Mouse (Mus musculus) hindbrain, embryonic 14.5 days (tissue): ENCODE results near the gene Tent4a. TPM values are rescaled to one million over a fixed set of nuclear protein-coding genes. Genes with fewer than 3 reads are reported as not detected.
A peak's percentile ranks its signal among the peaks of the same experiment; 100 is the strongest.

Source experiments
- ATAC-seq: fragments of 200-750 bp; cut with Nextera tagmentation; 2 replicates; pipeline ENCODE4 v1.8.0; 2017; ENCODE audit warnings: moderate number of reproducible peaks, mild to moderate bottlenecking, moderate TSS enrichment, moderate library complexity; ENCODE audit not compliant: low FRiP score
- DNase-seq: peaks from one replicate; pipeline ENCODE4 v3.0.0-alpha.2; 2015; ENCODE audit warnings: low spot score
- H3K27ac ChIP-seq: fragments of 300-500 bp; sonication (generic); 2 replicates; pipeline ENCODE4 v1.5.1; 2014; ENCODE audit warnings: mild to moderate bottlenecking, moderate library complexity
- H3K27me3 ChIP-seq: fragments of 300-500 bp; sonication (generic); 2 replicates; pipeline ENCODE4 v1.6.1; 2014; ENCODE audit warnings: mild to moderate bottlenecking, low read length, mixed read lengths; ENCODE audit not compliant: control insufficient read depth, insufficient read depth
- H3K36me3 ChIP-seq: fragments of 300-500 bp; sonication (generic); replicated peaks from 2 replicates; pipeline ENCODE4 v1.6.1; 2014; ENCODE audit not compliant: control insufficient read depth, insufficient read depth
- H3K4me1 ChIP-seq: fragments of 300-500 bp; sonication (generic); replicated peaks from 2 replicates; pipeline ENCODE4 v1.6.1; 2014; ENCODE audit warnings: antibody characterized with exemption, low read length, mixed read lengths; ENCODE audit not compliant: control insufficient read depth, insufficient read depth
- H3K4me2 ChIP-seq: fragments of 300-500 bp; sonication (generic); replicated peaks from 2 replicates; pipeline ENCODE4 v1.6.1; 2014; ENCODE audit warnings: mild to moderate bottlenecking, moderate library complexity
- H3K4me3 ChIP-seq: fragments of 300-500 bp; sonication (generic); replicated peaks from 2 replicates; pipeline ENCODE4 v1.5.1; 2014; ENCODE audit warnings: mild to moderate bottlenecking, low read length
- H3K9ac ChIP-seq: fragments of 300-500 bp; sonication (generic); 2 replicates; pipeline ENCODE4 v1.6.1; 2014
- H3K9me3 ChIP-seq: fragments of 300-500 bp; sonication (generic); 2 replicates; pipeline ENCODE4 v1.6.1; 2016; ENCODE audit warnings: low read length; ENCODE audit not compliant: control insufficient read depth
- WGBS: fragments of 180-500 bp; shearing (Covaris S2); extraction: QIAGEN DNeasy Blood & Tissue Kit; methylation state at CpG from one replicate; pipeline ENCODE4 v1.1.7; 2014; 5-methylcytosine and 5-hydroxymethylcytosine counted together
- polyA plus RNA-seq: library from polyadenylated mRNA; unstranded; fragments of >200 nt; fragmentation: Nextera tagmentation; extraction: Ambion mirVana; gene quantifications from 2 replicates; pipeline ENCODE4 v1.2.1, GENCODE M21; 2014

Tent4a gene
- polyA plus RNA-seq, 1 experiment from 2014 or later, result 8.9 TPM

GRCm38 (mm10) chr13:69478703-69479102 is 55.7 kb downstream of the Tent4a start:
- H3K9me3 ChIP-seq, result no peaks in the 10 kb centered on the region
- peaks cover 12% of the 10 kb centered on the region for H3K4me1 ChIP-seq
- H3K36me3 ChIP-seq, result no peaks in the 10 kb centered on the region
- 82% methylated on average over 6 of the region's 6 CpGs for WGBS
- ATAC-seq, result no peak
- no peak overlapping the region for H3K9ac ChIP-seq
- H3K27me3 ChIP-seq, result peaks cover 17% of the 10 kb centered on the region
- no peak for DNase-seq
- H3K4me3 ChIP-seq, result no peak overlapping the region
- no peak overlapping the region for H3K4me2 ChIP-seq
- no peak overlapping the region for H3K27ac ChIP-seq

DNA sequence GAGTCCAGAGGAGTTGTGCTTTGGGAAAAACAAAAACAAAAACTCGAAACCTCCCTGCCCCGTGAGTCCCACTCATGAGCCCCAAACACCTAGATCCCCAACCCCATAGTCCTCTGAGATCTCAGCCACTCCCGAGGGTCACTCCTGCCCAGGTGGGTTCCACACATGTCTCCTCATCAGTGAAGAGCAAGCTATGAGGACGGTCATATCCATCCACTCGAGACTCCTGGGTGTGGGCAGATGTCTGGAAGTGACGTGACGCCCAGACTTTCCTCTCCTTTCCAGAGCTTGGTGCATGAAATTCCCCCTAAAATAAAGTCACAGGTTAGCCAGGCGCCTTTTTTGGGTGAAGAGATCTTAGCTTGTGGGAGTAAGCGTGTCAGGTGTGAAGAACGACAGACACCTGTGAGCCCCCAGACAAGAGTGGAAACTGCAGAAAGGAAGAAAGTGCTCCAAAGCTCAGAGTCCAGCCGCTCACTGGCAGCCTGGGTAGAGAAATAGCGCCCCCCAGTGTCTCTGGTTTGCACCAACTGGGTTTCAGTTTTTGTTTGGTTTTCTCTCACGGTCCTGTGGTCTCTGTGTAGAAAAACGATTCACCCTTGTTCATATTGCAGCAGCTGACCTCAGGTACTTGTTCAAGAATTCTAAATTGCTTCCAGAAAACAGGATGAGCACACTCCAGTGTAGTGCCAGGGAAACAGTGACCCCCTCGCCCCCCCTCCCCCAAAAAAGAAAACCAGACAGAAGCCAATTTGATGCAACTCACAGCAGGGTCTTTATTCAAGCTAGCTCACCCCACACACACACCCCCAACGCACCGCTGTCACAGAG is 73.6 kb downstream of the Tent4a start:
- 47% methylated on average over 17 of the region's 17 CpGs for WGBS
- no peaks in the 10 kb centered on the region for H3K9me3 ChIP-seq

GRCm38 (mm10) chr13:69459657-69460458 is 74.6 kb downstream of the Tent4a start:
- no peak overlapping the region for H3K9ac ChIP-seq
- peak; percentile 53; the same call in 1 of the 2 replicates for ATAC-seq
- 16% methylated on average over 8 of the region's 8 CpGs for WGBS
- no peaks in the 10 kb centered on the region for H3K27me3 ChIP-seq
- H3K4me2 ChIP-seq, result no peak overlapping the region
- no peaks in the 10 kb centered on the region for H3K36me3 ChIP-seq
- DNase-seq, result peak; percentile 84
- H3K4me3 ChIP-seq, result no peak overlapping the region
- H3K27ac ChIP-seq, result no peak overlapping the region
- no peaks in the 10 kb centered on the region for H3K4me1 ChIP-seq
- H3K9me3 ChIP-seq, result no peaks in the 10 kb centered on the region

More for the DNA sequence above, 73.6 kb downstream of the Tent4a start:
- Histone ChIP-seq H3K9ac (no peak overlapping the region), H3K4me2 (no peak overlapping the region), H3K4me3 (no peak overlapping the region), H3K4me1 (no peaks in the 10 kb centered on the region), H3K36me3 (no peaks in the 10 kb centered on the region), H3K27me3 (no peaks in the 10 kb centered on the region), H3K27ac (no peak overlapping the region)
- 0 out of 2 replicates have a peak, but pooled peaks have one; percentile 31 for ATAC-seq
- peak; percentile 76 for DNase-seq

GRCm38 (mm10) chr13:69458891-69459290 is 75.5 kb downstream of the Tent4a start:
- no peak for DNase-seq
- 93% methylated on average over 2 of the region's 2 CpGs for WGBS
- ATAC-seq, result no peak
- Histone ChIP-seq H3K27me3 (no peaks in the 10 kb centered on the region), H3K9ac (no peak overlapping the region), H3K4me3 (no peak overlapping the region), H3K4me2 (no peak overlapping the region), H3K27ac (no peak overlapping the region), H3K4me1 (no peaks in the 10 kb centered on the region), H3K36me3 (no peaks in the 10 kb centered on the region), H3K9me3 (no peaks in the 10 kb centered on the region)

- DNase-seq (no peak), ATAC-seq (no peak)
- H3K9ac ChIP-seq, result no peak overlapping the region
- H3K4me3 ChIP-seq, result no peak overlapping the region
- no peaks in the 10 kb centered on the region for H3K27me3 ChIP-seq
- no peaks in the 10 kb centered on the region for H3K4me1 ChIP-seq
- WGBS, result 93% methylated on average over 6 of the region's 6 CpGs
- H3K36me3 ChIP-seq, result no peaks in the 10 kb centered on the region
- H3K4me2 ChIP-seq, result no peak overlapping the region
- H3K9me3 ChIP-seq, result no peaks in the 10 kb centered on the region
- no peak overlapping the region for H3K27ac ChIP-seq
Observed at GRCm38 (mm10) chr13:69458461-69458860, 76.0 kb downstream of the Tent4a start.

- no peak for ATAC-seq
- no peak overlapping the region for H3K4me2 ChIP-seq
- H3K27me3 ChIP-seq, result no peaks in the 10 kb centered on the region
- WGBS, result 75% methylated on average over 2 of the region's 2 CpGs
- no peaks in the 10 kb centered on the region for H3K4me1 ChIP-seq
- no peaks in the 10 kb centered on the region for H3K9me3 ChIP-seq
- H3K36me3 ChIP-seq, result no peaks in the 10 kb centered on the region
- no peak overlapping the region for H3K4me3 ChIP-seq
- DNase-seq, result no peak
- no peak overlapping the region for H3K9ac ChIP-seq
- no peak overlapping the region for H3K27ac ChIP-seq
Observed at GRCm38 (mm10) chr13:69457105-69457504, 77.3 kb downstream of the Tent4a start.

DNA sequence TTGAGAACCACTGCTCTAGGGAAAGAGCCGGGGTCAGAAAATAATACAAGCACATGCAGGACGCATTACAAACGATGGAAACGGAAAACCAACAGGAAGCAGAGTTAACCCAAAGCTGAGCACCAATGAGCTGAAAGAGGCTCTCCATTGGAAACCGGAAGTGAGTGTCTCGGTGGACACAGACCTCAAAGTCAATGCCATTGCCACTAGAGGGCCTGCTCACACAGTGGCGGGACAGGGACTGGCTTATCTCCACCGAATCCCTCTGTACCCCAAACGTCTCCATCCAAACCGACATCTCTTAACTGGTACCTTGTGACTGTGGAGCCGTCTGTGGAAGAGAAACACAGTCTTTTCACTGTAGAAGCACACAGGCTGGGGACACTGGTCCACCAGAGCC is 77.8 kb downstream of the Tent4a start:
- ATAC-seq (no peak), DNase-seq (no peak)
- H3K4me3 ChIP-seq, result no peak overlapping the region
- 83% methylated on average over 11 of the region's 11 CpGs for WGBS
- no peaks in the 10 kb centered on the region for H3K36me3 ChIP-seq
- H3K4me1 ChIP-seq, result no peaks in the 10 kb centered on the region
- no peaks in the 10 kb centered on the region for H3K9me3 ChIP-seq
- no peak overlapping the region for H3K4me2 ChIP-seq
- no peak overlapping the region for H3K9ac ChIP-seq
- H3K27me3 ChIP-seq, result no peaks in the 10 kb centered on the region
- H3K27ac ChIP-seq, result no peak overlapping the region

GRCm38 (mm10) chr13:69455476-69456175 is 78.8 kb downstream of the Tent4a start:
- no peak overlapping the region for H3K9ac ChIP-seq
- no peaks in the 10 kb centered on the region for H3K9me3 ChIP-seq
- 76% methylated on average over 14 of the region's 14 CpGs for WGBS
- no peak for ATAC-seq
- no peaks in the 10 kb centered on the region for H3K36me3 ChIP-seq
- no peak overlapping the region for H3K4me3 ChIP-seq
- H3K4me1 ChIP-seq, result no peaks in the 10 kb centered on the region
- DNase-seq, result no peak
- H3K27ac ChIP-seq, result no peak overlapping the region
- H3K27me3 ChIP-seq, result no peaks in the 10 kb centered on the region
- H3K4me2 ChIP-seq, result no peak overlapping the region
